Mouse (Mus musculus): ENCODE measurements around the gene Ccng2. TPM values are rescaled to one million over a fixed set of nuclear protein-coding genes. Genes with fewer than 3 reads are reported as not detected.
A peak's percentile ranks its signal among the peaks of the same experiment; 100 is the strongest.

Ccng2 gene
- polyA plus RNA-seq, 1 experiment from 2014 or later = 12.5 TPM

GRCm38 (mm10) chr5:93231721-93232120, 35.3 kb upstream of the Ccng2 start:
- TF ChIP-seq EP300 (IDR thresholded peaks at IDR 0.05; ENCODE audit: low read depth) = no peak
- TF ChIP-seq CTCF (IDR thresholded peaks at IDR 0.05; ENCODE audit: low read depth) = no peak
- DNase-seq (no peak), ATAC-seq (no peak)
- Histone ChIP-seq H3K9ac (replicated peaks) (no peak overlapping the region), H3K27me3 (ENCODE audit: insufficient read depth, low read length) (no peaks in the 10 kb centered on the region), H3K27ac (ENCODE audit: low read depth) (no peak overlapping the region), H3K36me3 (replicated peaks; ENCODE audit: insufficient read depth, low read length) (no peaks in the 10 kb centered on the region), H3K9me3 (ENCODE audit: low read length) (no peaks in the 10 kb centered on the region), H3K4me1 (ENCODE audit: insufficient read depth) (peaks cover 19% of the 10 kb centered on the region), H3K4me2 (ENCODE audit: low read depth, low read length) (no peak overlapping the region), H3K4me3 (ENCODE audit: low read depth, low read length) (no peak overlapping the region)
- 63% methylated on average over 3 of the region's 3 CpGs for WGBS (ENCODE audit: insufficient replicate concordance)

DNA sequence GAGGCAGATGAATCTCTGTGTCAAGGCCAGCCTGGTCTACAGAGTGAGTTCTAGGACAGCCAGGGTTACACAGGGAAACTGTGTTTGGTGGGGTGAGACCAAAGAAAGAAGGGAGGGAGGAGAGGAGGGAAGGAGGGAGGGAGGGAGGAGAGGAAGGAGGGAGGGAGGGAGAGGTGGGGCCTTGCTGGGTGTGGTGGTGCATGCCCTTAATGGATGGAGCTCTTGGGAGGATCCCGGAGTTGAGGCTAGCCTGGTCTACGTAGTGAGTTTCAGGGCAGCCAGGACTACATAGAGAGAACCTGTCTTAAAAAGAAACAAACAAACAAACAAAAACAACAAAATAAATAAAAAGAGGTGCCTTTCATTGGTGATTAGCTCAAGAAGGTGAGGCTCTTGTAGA, 34.2 kb upstream of the Ccng2 start:
- Histone ChIP-seq H3K9me3 (ENCODE audit: low read length) (no peaks in the 10 kb centered on the region), H3K4me3 (ENCODE audit: low read depth, low read length) (no peak overlapping the region), H3K4me1 (ENCODE audit: insufficient read depth) (peaks cover 12% of the 10 kb centered on the region), H3K27me3 (ENCODE audit: insufficient read depth, low read length) (no peaks in the 10 kb centered on the region), H3K36me3 (replicated peaks; ENCODE audit: insufficient read depth, low read length) (no peaks in the 10 kb centered on the region), H3K9ac (replicated peaks) (no peak overlapping the region), H3K27ac (ENCODE audit: low read depth) (no peak overlapping the region), H3K4me2 (ENCODE audit: low read depth, low read length) (no peak overlapping the region)
- TF ChIP-seq CTCF (IDR thresholded peaks at IDR 0.05; ENCODE audit: low read depth) (no peak), EP300 (IDR thresholded peaks at IDR 0.05; ENCODE audit: low read depth) (no peak)
- DNase-seq (no peak), ATAC-seq (peak; percentile 50)
- WGBS (ENCODE audit: insufficient replicate concordance) = 76% methylated on average over 2 of the region's 2 CpGs

DNA sequence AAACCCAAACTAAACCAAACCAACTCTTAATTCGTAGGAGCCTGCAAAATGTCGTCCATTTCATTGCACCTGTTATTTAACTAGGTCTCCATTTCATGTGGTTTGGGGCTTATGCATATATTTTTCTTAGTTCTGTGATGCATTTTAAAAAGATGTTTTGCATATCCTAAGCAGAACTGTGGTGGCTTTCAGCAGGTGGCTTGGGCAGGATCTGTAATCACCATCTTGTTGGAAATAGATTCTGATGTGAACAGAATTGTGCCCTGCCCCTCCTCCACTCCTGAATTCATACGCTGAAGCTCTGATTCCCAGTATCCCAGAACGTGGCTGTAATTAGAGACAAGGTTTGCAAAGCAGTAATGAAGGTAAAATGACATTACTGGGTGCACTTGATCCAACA, 32.9 kb upstream of the Ccng2 start:
- Histone ChIP-seq H3K9ac (replicated peaks) (no peak overlapping the region), H3K4me2 (ENCODE audit: low read depth, low read length) (no peak overlapping the region), H3K27ac (ENCODE audit: low read depth) (no peak overlapping the region), H3K4me1 (ENCODE audit: insufficient read depth) (peaks cover 18% of the 10 kb centered on the region; the same call in 1 of the 2 replicates), H3K36me3 (replicated peaks; ENCODE audit: insufficient read depth, low read length) (no peaks in the 10 kb centered on the region), H3K9me3 (ENCODE audit: low read length) (no peaks in the 10 kb centered on the region), H3K4me3 (ENCODE audit: low read depth, low read length) (no peak overlapping the region), H3K27me3 (ENCODE audit: insufficient read depth, low read length) (no peaks in the 10 kb centered on the region)
- no peak for DNase-seq
- TF ChIP-seq EP300 (IDR thresholded peaks at IDR 0.05; ENCODE audit: low read depth) = no peak
- no peak for TF ChIP-seq CTCF (IDR thresholded peaks at IDR 0.05; ENCODE audit: low read depth)
- ATAC-seq = no peak
- WGBS (ENCODE audit: insufficient replicate concordance) = 75% methylated on average over 4 of the region's 4 CpGs

DNA sequence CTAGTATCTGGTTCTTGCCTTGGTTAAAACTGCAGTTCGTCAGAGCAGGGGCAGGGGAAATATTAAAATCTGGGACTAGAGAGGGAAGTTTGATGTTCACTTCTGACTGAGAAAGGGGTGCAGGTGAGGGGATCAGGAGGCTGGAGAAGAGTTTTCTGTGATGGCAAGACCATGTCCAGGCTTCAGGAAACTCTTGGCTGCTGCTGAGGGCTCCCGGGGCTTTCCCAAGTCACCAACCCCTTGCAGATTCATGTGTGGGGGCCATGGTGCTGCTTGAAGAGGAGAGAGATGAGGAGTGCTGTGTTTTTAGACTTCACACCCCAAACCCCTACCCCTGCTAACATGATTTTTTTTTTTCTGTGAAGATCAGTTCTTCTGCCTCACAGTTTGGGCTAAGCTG, 32.5 kb upstream of the Ccng2 start:
- H3K4me3 ChIP-seq (ENCODE audit: low read depth, low read length) = no peak overlapping the region
- TF ChIP-seq CTCF (IDR thresholded peaks at IDR 0.05; ENCODE audit: low read depth) (no peak), EP300 (IDR thresholded peaks at IDR 0.05; ENCODE audit: low read depth) (no peak)
- ATAC-seq (no peak), DNase-seq (no peak)
- no peaks in the 10 kb centered on the region for H3K27me3 ChIP-seq (ENCODE audit: insufficient read depth, low read length)
- H3K4me1 ChIP-seq (ENCODE audit: insufficient read depth) = peaks cover 19% of the 10 kb centered on the region; the same call in 1 of the 2 replicates
- no peak overlapping the region for H3K9ac ChIP-seq (replicated peaks)
- WGBS (ENCODE audit: insufficient replicate concordance) = 63% methylated on average over 2 of the region's 2 CpGs
- H3K4me2 ChIP-seq (ENCODE audit: low read depth, low read length) = no peak overlapping the region
- no peaks in the 10 kb centered on the region for H3K36me3 ChIP-seq (replicated peaks; ENCODE audit: insufficient read depth, low read length)
- H3K27ac ChIP-seq (ENCODE audit: low read depth) = no peak overlapping the region
- no peaks in the 10 kb centered on the region for H3K9me3 ChIP-seq (ENCODE audit: low read length)

GRCm38 (mm10) chr5:93235888-93236287, 31.2 kb upstream of the Ccng2 start:
- ATAC-seq (no peak), DNase-seq (no peak)
- Histone ChIP-seq H3K9me3 (ENCODE audit: low read length) (no peaks in the 10 kb centered on the region), H3K4me3 (ENCODE audit: low read depth, low read length) (no peak overlapping the region), H3K9ac (replicated peaks) (no peak overlapping the region), H3K27ac (ENCODE audit: low read depth) (no peak overlapping the region), H3K4me2 (ENCODE audit: low read depth, low read length) (no peak overlapping the region), H3K36me3 (replicated peaks; ENCODE audit: insufficient read depth, low read length) (no peaks in the 10 kb centered on the region), H3K4me1 (ENCODE audit: insufficient read depth) (peaks cover 29% of the 10 kb centered on the region; the same call in 1 of the 2 replicates), H3K27me3 (ENCODE audit: insufficient read depth, low read length) (no peaks in the 10 kb centered on the region)
- 85% methylated on average over 3 of the region's 3 CpGs for WGBS (ENCODE audit: insufficient replicate concordance)
- TF ChIP-seq CTCF (IDR thresholded peaks at IDR 0.05; ENCODE audit: low read depth) (no peak), EP300 (IDR thresholded peaks at IDR 0.05; ENCODE audit: low read depth) (no peak)

DNA sequence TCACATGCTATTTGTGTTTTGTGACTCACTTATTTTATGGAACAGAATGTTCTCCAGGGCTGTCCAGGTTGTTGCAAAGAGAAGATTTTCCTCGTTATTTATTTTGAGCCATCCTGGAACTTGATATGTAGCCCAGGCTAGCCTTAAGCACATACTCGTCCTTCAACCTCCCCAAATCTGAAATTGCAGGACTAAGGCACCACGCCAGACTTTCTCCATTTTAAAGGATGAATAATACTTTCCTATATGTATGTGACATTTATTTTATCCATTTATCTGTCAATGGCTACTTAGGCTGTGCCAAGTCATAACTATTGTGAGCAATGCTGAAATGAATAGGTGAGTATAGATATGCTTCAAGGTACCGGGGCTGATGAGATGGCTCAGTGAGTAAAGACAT, 30.5 kb upstream of the Ccng2 start:
- Histone ChIP-seq H3K27me3 (ENCODE audit: insufficient read depth, low read length) (no peaks in the 10 kb centered on the region), H3K27ac (ENCODE audit: low read depth) (no peak overlapping the region), H3K9me3 (ENCODE audit: low read length) (no peaks in the 10 kb centered on the region), H3K4me2 (ENCODE audit: low read depth, low read length) (no peak overlapping the region), H3K9ac (replicated peaks) (no peak overlapping the region), H3K36me3 (replicated peaks; ENCODE audit: insufficient read depth, low read length) (no peaks in the 10 kb centered on the region), H3K4me1 (ENCODE audit: insufficient read depth) (peaks cover 31% of the 10 kb centered on the region; the same call in 1 of the 2 replicates), H3K4me3 (ENCODE audit: low read depth, low read length) (no peak overlapping the region)
- no peak for DNase-seq
- ATAC-seq = no peak
- no peak for TF ChIP-seq CTCF (IDR thresholded peaks at IDR 0.05; ENCODE audit: low read depth)
- TF ChIP-seq EP300 (IDR thresholded peaks at IDR 0.05; ENCODE audit: low read depth) = no peak
- WGBS (ENCODE audit: insufficient replicate concordance) = 80% methylated on average over 4 of the region's 4 CpGs

All from liver, postnatal 0 days (tissue).